Mouse (Mus musculus): ENCODE measurements at regions not wholly inside any gene's neighbourhood (a gene's known extent, or its start where the extent isn't known, plus 50 kb on each side); places are given as distances from the start of the nearest gene placed in this dataset.
A peak's percentile ranks its signal among the peaks of the same experiment; 100 is the strongest.
"Not testable (repeated sequence)": the region's sequence is repeated elsewhere in the genome, so short reads cannot be mapped to it uniquely, and the experiment has no call there.

GRCm38 (mm10) chr16:30799699-30800483 is 200.4 kb downstream of the Fam43a start:
- intact Hi-C loops (cut with DNase I): no loop called here
- Histone ChIP-seq H3K27ac (peak overlapping the region; percentile 25; the same call in 1 of the 2 replicates), H3K4me3 (no peak overlapping the region)
- DNase-seq: no peak
- no peak for TF ChIP-seq CTCF (IDR thresholded peaks at IDR 0.05)

GRCm38 (mm10) chr16:30804018-30804417 is 204.5 kb downstream of the Fam43a start:
- Histone ChIP-seq H3K4me3 (no peak overlapping the region), H3K27ac (no peak overlapping the region)
- DNase-seq: no peak
- no peak for TF ChIP-seq CTCF (IDR thresholded peaks at IDR 0.05)
- intact Hi-C loops (cut with DNase I): no loop called here

GRCm38 (mm10) chr16:30806206-30806605 is 206.7 kb downstream of the Fam43a start:
- H3K4me3 ChIP-seq; DNase-seq; H3K27ac ChIP-seq; intact Hi-C loops (cut with DNase I): not testable (repeated sequence)

GRCm38 (mm10) chr16:30818541-30819120 is 219.1 kb downstream of the Fam43a start:
- no peak for DNase-seq
- intact Hi-C loops (cut with DNase I): no loop called here
- H3K4me3 ChIP-seq: no peak overlapping the region
- no peak for TF ChIP-seq CTCF (IDR thresholded peaks at IDR 0.05)
- peak overlapping the region; percentile 5; the same call in 1 of the 2 replicates for H3K27ac ChIP-seq

GRCm38 (mm10) chr16:30819342-30819741 is 219.8 kb downstream of the Fam43a start:
- intact Hi-C loops (cut with DNase I): no loop called here

GRCm38 (mm10) chr16:30820234-30820633 is 220.7 kb downstream of the Fam43a start:
- Histone ChIP-seq H3K4me3 (no peak overlapping the region), H3K27ac (peak overlapping the region; percentile 84)
- intact Hi-C loops (cut with DNase I): loop anchor here (5.0 kb wide), 1 partner anchor 218 kb away; no protein-coding TSS in a partner anchor
- DNase-seq: no peak
- TF ChIP-seq CTCF (IDR thresholded peaks at IDR 0.05): no peak

More at GRCm38 (mm10) chr16:30819342-30819741, 219.8 kb downstream of the Fam43a start:
- Histone ChIP-seq H3K27ac (peak overlapping the region; percentile 5; the same call in 1 of the 2 replicates), H3K4me3 (no peak overlapping the region)
- no peak for DNase-seq
- TF ChIP-seq CTCF (IDR thresholded peaks at IDR 0.05): no peak

DNA sequence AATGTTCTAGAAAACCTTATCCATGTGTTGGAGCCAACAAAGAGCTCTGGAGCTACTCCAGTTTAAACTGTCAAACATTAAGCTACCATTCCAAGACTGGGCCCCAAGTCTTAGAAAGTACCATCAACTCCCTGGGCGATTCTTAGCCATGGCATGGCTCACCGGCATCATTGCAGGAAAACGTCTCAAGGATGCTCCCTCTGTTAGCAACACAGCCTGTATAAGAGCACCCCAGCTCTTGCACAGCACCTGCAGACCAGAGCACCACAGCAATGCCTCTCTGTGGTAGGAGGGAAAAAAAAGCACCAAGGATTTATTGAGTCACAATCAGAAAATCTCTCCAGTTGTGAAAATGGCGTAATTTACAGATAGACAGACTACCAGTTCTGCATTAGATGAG is 221.2 kb downstream of the Fam43a start:
- intact Hi-C loops (cut with DNase I): loop anchor here (5.0 kb wide), 1 partner anchor 218 kb away; no protein-coding TSS in a partner anchor
- TF ChIP-seq CTCF (IDR thresholded peaks at IDR 0.05): no peak
- Histone ChIP-seq H3K4me3 (no peak overlapping the region; the same call in 1 of the 2 replicates), H3K27ac (peak overlapping the region; percentile 84)
- no peak for DNase-seq

DNA sequence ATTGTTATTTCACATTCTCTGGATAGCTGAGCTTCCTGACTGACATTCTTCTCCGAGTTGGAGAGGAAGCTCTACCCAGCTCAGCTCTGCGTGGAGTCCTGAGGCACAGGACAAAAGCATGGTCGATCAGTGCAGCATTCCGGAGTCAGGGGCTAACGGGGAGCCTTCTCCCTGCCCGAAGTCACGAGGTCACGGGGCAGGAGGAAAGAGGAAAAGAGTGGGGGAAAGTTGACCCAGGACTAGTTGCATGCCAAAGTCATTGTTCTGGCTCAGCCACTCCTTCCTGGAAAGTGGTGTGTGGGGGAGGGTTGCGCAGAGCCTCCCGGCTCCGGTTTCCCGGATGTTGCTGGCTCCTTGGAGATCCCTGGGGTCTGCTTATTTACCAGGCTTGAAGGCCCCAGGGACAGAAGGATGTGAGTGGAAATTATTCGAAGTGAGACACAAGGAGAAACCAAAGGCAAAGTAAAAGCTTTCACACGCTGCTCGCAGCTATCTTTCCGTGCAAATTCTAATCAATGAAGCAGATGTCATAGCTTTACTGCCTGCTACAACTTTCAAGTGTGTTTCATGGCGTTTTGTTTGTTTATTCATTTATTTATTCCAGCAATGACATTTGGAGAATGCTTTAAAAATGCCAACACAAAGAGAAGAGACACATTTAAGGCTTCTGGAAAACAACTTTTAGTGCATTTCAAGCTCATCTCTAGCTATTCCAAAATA is 221.8 kb downstream of the Fam43a start:
- DNase-seq: peak; percentile 76
- intact Hi-C loops (cut with DNase I): loop anchor here (5.0 kb wide), 1 partner anchor 219 kb away; no protein-coding TSS in a partner anchor
- H3K27ac ChIP-seq: peak overlapping the region; percentile 84
- no peak for TF ChIP-seq CTCF (IDR thresholded peaks at IDR 0.05)
- H3K4me3 ChIP-seq: peak overlapping the region; percentile 58

DNA sequence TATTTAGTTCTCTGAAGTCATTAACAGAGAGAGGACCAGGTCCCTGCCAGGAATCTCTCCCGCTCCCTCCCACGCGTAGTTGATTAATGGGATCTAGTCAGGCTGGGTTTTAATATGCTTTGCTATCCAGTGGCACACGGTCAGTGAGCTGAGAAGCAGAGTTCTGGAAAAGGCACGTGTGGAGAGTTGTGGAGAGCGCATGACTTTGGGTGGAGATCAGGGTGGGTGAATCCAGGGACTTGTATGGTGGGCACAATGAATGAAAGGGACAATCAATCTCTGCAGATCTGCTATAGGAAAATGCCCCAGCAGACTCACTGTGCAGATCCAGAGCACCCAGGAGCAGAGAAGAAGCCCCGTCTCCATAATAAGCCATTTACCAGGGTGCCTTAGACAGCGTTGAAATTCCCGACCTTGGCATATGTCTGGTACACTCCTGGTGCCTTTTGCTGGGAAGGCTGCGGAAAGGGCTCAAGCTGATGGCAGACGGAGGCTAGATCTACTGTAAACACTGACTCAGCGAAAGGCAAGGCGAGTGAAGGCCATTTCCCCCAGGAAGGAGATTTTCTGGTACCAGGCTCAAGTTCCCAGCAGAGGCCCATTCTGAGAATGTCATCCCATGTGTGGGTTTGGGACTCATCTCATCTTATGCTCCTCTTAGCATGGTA is 222.5 kb downstream of the Fam43a start:
- Histone ChIP-seq H3K27ac (peak overlapping the region; percentile 84), H3K4me3 (peak overlapping the region; percentile 58)
- intact Hi-C loops (cut with DNase I): loop anchor here (5.0 kb wide), 1 partner anchor 220 kb away; no protein-coding TSS in a partner anchor
- DNase-seq: peak; percentile 41
- TF ChIP-seq CTCF (IDR thresholded peaks at IDR 0.05): no peak

GRCm38 (mm10) chr16:30826128-30826527 is 226.6 kb downstream of the Fam43a start:
- TF ChIP-seq CTCF (IDR thresholded peaks at IDR 0.05): no peak
- intact Hi-C loops (cut with DNase I): loop anchor here (5.0 kb wide), 1 partner anchor 34 kb away; no protein-coding TSS in a partner anchor

GRCm38 (mm10) chr16:30827901-30828608 is 228.5 kb downstream of the Fam43a start:
- intact Hi-C loops (cut with DNase I): loop anchor here (5.0 kb wide), 1 partner anchor 36 kb away; no protein-coding TSS in a partner anchor
- DNase-seq: peak; percentile 75
- peak overlapping the region; percentile 85 for H3K27ac ChIP-seq
- no peak overlapping the region for H3K4me3 ChIP-seq
- no peak for TF ChIP-seq CTCF (IDR thresholded peaks at IDR 0.05)

More at GRCm38 (mm10) chr16:30826128-30826527, 226.6 kb downstream of the Fam43a start:
- Histone ChIP-seq H3K4me3 (no peak overlapping the region), H3K27ac (peak overlapping the region; percentile 61)
- peak; percentile 36 for DNase-seq
